Mouse (Mus musculus) ES-E14 (cell line): ENCODE measurements at regions not wholly inside any gene's neighbourhood (a gene's known extent, or its start where the extent isn't known, plus 50 kb on each side); places are given as distances from the start of the nearest gene placed in this dataset.

Experiments
- DNase-seq: peaks from one replicate; pipeline ENCODE4 v3.0.0-alpha.2; 2013; ENCODE audit warnings: low read depth, low spot score
- H3K27ac ChIP-seq: 2 replicates; pipeline ENCODE4 v1.5.1; 2012; ENCODE audit warnings: low read depth, mild to moderate bottlenecking, low read length, moderate library complexity, mixed read lengths; ENCODE audit not compliant: poor library complexity, insufficient read depth, severe bottlenecking
- H3K36me3 ChIP-seq: 2 replicates; pipeline ENCODE4 v1.6.1; 2012; ENCODE audit warnings: mild to moderate bottlenecking, low read length, moderate library complexity, mixed read lengths; ENCODE audit not compliant: control insufficient read depth, poor library complexity, insufficient read depth, severe bottlenecking
- H3K4me1 ChIP-seq, 2 experiments: fragments of 150-350 bp in 1 of 2; sonication (generic) in 1 of 2; 2 replicates each; pipeline ENCODE4 v1.6.1; 2012; ENCODE audit warnings: low read length in 2 of 2, mild to moderate bottlenecking in 1 of 2, mixed read lengths in 1 of 2; ENCODE audit not compliant: control insufficient read depth in 2 of 2, insufficient read depth in 2 of 2, poor library complexity in 1 of 2
- H3K4me3 ChIP-seq, 2 experiments: fragments of 150-350 bp in 1 of 2; sonication (generic) in 1 of 2; 2 replicates each; pipeline ENCODE4 v1.5.1; 2012; ENCODE audit warnings: low read length in 2 of 2, low read depth in 1 of 2, mild to moderate bottlenecking in 1 of 2, mixed read lengths in 1 of 2; ENCODE audit not compliant: insufficient read depth in 1 of 2, poor library complexity in 1 of 2, severe bottlenecking in 1 of 2
- H3K9ac ChIP-seq: 2 replicates; pipeline ENCODE4 v1.6.1; 2012; ENCODE audit warnings: low read depth, mild to moderate bottlenecking, low read length, mixed read lengths; ENCODE audit not compliant: poor library complexity, insufficient read depth, severe bottlenecking
- H3K9me3 ChIP-seq: fragments of 150-350 bp; sonication (generic); 2 replicates; pipeline ENCODE4 v1.6.1; 2012; ENCODE audit warnings: low read depth, mild to moderate bottlenecking, low read length; ENCODE audit not compliant: control insufficient read depth, insufficient read depth
- CHD2 ChIP-seq: IDR thresholded peaks from 2 replicates; pipeline ENCODE4 v1.6.1; 2014; ENCODE audit warnings: mild to moderate bottlenecking, low read depth, low read length, inconsistent platforms
- HCFC1 ChIP-seq: IDR thresholded peaks from 2 replicates; pipeline ENCODE4 v1.6.1; 2012; ENCODE audit warnings: low read length, inconsistent platforms, borderline replicate concordance; ENCODE audit not compliant: insufficient read depth
- MAFK ChIP-seq: IDR thresholded peaks from 2 replicates; pipeline ENCODE4 v1.6.1; 2014; ENCODE audit warnings: mild to moderate bottlenecking, low read depth, low read length, inconsistent platforms; ENCODE audit not compliant: insufficient read depth
- ZC3H11A ChIP-seq: IDR thresholded peaks from 2 replicates; pipeline ENCODE4 v1.6.1; 2012; ENCODE audit warnings: low read depth, mild to moderate bottlenecking, inconsistent platforms, low read length, borderline replicate concordance
- ZNF384 ChIP-seq: IDR thresholded peaks from 2 replicates; pipeline ENCODE4 v1.6.1; 2012; ENCODE audit warnings: low read depth, low read length, inconsistent platforms
- in situ Hi-C, 2 experiments: fragments of 600-800 bp; cut with MboI; formaldehyde crosslinking; loops; one replicate each; pipeline ENCODE4 v1.15.1; 2025; ENCODE audit warnings: low sequenced_read_pairs in 2 of 2, inconsistent platforms in 1 of 2; ENCODE audit not compliant: unreplicated experiment in 2 of 2

DNA sequence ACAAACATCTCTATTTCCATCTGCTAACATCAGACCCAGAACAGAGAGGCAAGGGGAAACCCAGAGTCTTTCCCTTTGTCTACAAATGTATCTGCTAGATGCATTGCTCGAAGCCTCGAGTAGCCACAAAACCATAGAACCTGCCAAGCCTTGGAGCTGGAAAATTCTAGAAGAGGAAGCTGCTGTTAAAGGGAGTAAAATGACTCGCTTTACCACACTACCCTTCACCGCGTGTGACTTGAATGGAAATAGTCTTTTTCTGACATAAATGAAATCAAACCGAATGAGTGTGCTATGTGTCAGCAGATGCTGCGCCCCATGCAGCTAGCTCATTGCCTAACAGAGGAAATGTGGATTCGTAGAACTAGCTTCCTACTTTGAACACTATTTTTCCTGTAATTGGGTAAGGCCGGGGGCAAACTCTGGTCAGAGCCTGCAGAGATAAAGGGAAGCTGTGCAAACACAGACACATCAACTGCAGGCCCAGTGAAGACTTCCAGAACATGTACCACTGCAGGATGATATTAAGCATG lies 63.3 kb upstream of the Rbpj start:
- DNase-seq: no peak
- no peaks in the 10 kb centered on the region for H3K36me3 ChIP-seq
- TF ChIP-seq HCFC1 (no peak), MAFK (no peak), ZNF384 (no peak), ZC3H11A (no peak), CHD2 (no peak)
- no peak overlapping the region for H3K27ac ChIP-seq
- no peak overlapping the region for H3K4me3 ChIP-seq
- H3K4me1 ChIP-seq: no peaks in the 10 kb centered on the region
- no peak overlapping the region for H3K9ac ChIP-seq
- in situ Hi-C loops: no loop called here
- H3K9me3 ChIP-seq: no peaks in the 10 kb centered on the region

DNA sequence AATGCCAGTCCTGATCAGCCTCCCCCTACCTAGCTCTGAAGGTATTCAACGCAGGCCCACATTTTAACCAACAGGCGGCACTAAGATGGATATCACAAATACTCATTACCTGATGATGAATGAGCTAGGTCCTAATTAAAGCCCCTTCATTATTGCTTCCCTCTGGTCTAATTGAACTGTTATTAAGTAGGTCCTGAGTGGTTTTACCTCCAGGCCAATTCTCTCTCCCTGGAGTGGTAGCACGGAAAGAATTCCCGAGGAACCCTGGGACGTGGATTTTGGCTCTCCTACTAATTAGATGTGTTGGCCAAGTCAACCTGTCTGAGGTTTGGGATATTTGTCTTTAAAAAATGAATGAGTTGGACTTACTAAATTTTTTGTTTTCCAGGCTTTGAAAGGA lies 60.0 kb upstream of the Rbpj start:
- H3K9ac ChIP-seq: no peak overlapping the region
- no peak for DNase-seq
- no peaks in the 10 kb centered on the region for H3K9me3 ChIP-seq
- H3K36me3 ChIP-seq: no peaks in the 10 kb centered on the region
- no peak overlapping the region for H3K4me3 ChIP-seq
- no peak for TF ChIP-seq ZC3H11A
- TF ChIP-seq HCFC1: no peak
- no peak for TF ChIP-seq ZNF384
- no peak for TF ChIP-seq CHD2
- H3K27ac ChIP-seq: no peak overlapping the region
- in situ Hi-C loops: no loop called here
- no peaks in the 10 kb centered on the region for H3K4me1 ChIP-seq

DNA sequence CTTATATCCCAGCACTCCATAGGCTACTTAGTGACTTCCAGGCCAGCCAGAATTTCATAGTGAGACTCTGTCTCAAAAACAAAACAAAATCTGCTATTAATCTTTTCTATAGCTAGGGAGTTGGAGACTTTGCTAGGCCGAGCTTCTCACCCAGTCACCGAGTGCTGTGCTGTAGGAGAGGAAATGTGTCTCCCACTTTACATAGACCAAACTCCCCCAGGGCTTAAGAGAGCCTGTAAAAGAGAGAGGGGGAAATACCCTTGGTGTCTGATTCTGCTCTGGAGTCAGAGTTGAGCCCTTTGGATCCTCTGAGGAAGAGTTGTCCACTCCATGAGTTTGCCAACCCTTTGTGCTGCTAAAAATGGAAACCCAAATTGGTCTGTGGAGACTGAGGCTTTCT lies 58.3 kb upstream of the Rbpj start:
- in situ Hi-C loops: no loop called here
- Histone ChIP-seq H3K9ac (no peak overlapping the region), H3K4me3 (no peak overlapping the region), H3K9me3 (no peaks in the 10 kb centered on the region), H3K4me1 (no peaks in the 10 kb centered on the region), H3K27ac (no peak overlapping the region), H3K36me3 (no peaks in the 10 kb centered on the region)
- DNase-seq: no peak
- TF ChIP-seq HCFC1: no peak
- TF ChIP-seq CHD2: no peak
- no peak for TF ChIP-seq ZNF384
- TF ChIP-seq ZC3H11A: no peak
- TF ChIP-seq MAFK: no peak

DNA sequence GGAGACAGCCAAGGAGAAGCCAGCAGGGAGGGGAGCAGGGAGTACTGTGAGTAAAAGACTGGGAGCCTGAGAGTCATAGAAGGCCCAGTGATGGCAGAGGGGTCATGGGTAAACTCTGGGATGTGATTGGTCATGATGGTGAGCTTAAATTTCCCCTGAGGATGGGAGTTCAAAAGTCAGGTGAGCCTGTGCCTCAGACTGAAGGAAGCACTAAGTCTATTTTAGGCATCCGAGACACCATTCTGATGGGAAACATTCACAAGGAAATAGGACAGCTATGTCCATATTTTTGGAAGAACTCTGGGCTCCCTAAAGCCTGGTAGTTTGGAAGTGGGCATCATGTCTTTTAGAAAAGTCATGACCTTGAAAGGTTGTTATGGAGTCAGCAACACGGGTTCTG lies 57.7 kb upstream of the Rbpj start:
- DNase-seq: no peak
- Histone ChIP-seq H3K27ac (no peak overlapping the region), H3K36me3 (no peaks in the 10 kb centered on the region), H3K9ac (no peak overlapping the region), H3K4me3 (no peak overlapping the region), H3K4me1 (no peaks in the 10 kb centered on the region), H3K9me3 (no peaks in the 10 kb centered on the region)
- in situ Hi-C loops: no loop called here
- no peak for TF ChIP-seq CHD2
- no peak for TF ChIP-seq MAFK

DNA sequence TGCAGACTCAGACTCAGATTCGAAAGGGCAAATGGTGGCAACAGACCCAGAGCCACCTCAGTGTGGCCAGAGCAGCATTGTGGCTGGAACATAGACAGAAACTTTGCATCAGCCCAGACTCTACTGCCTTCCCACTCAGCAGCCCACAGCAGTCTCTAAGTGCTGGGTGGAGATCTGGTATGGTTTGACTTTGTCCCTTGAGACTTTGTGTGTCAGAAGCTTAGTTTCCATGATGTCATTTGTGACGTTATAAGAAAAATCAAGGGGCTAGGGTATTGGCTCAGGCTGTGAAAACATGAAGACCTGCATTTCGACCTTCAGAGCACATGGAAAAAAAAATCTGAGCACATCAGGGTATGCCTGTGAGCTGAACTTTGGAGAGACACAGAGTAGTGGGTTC lies 56.2 kb upstream of the Rbpj start:
- TF ChIP-seq ZC3H11A (no peak), ZNF384 (no peak), HCFC1 (no peak), CHD2 (no peak), MAFK (no peak)
- H3K36me3 ChIP-seq: no peaks in the 10 kb centered on the region
- in situ Hi-C loops: no loop called here
- no peak overlapping the region for H3K4me3 ChIP-seq
- H3K9ac ChIP-seq: no peak overlapping the region
- no peak for DNase-seq
- H3K9me3 ChIP-seq: no peaks in the 10 kb centered on the region
- H3K4me1 ChIP-seq: no peaks in the 10 kb centered on the region
- H3K27ac ChIP-seq: no peak overlapping the region
